Mouse (Mus musculus) erythroblast, embryonic 14.5 days (primary cell): Measurements from ENCODE around the gene Mndal. TPM values are rescaled to one million over a fixed set of nuclear protein-coding genes. Genes with fewer than 3 reads are reported as not detected.
"Not testable (repeated sequence)": the region's sequence is repeated elsewhere in the genome, so short reads cannot be mapped to it uniquely, and the experiment has no call there.

ENCODE experiments used
- H3K27me3 ChIP-seq: 2 replicates; pipeline ENCODE4 v1.6.1; 2012; ENCODE audit warnings: inconsistent platforms; ENCODE audit not compliant: control insufficient read depth
- H3K36me3 ChIP-seq: 2 replicates; pipeline ENCODE4 v1.6.1; 2012; ENCODE audit warnings: mild to moderate bottlenecking, inconsistent platforms; ENCODE audit not compliant: control insufficient read depth
- H3K4me1 ChIP-seq: 2 replicates; pipeline ENCODE4 v1.6.1; 2012; ENCODE audit warnings: inconsistent platforms; ENCODE audit not compliant: control insufficient read depth
- H3K4me3 ChIP-seq: replicated peaks from 2 replicates; pipeline ENCODE3; 2012; ENCODE audit warnings: moderate library complexity, mild to moderate bottlenecking, inconsistent platforms
- H3K9me3 ChIP-seq: 2 replicates; pipeline ENCODE4 v1.6.1; 2012; ENCODE audit warnings: low read length, inconsistent platforms, mixed read lengths; ENCODE audit not compliant: control insufficient read depth
- GATA1 ChIP-seq: IDR thresholded peaks from 2 replicates; pipeline ENCODE4 v1.6.1; 2012; ENCODE audit warnings: low read length, inconsistent platforms, mixed read lengths
- TAL1 ChIP-seq: IDR thresholded peaks from 3 replicates; pipeline ENCODE4 v1.6.1; 2012; ENCODE audit warnings: low read length, inconsistent platforms, mixed read lengths
- polyA plus RNA-seq: library from polyadenylated mRNA; stranded (reverse); fragments of >175 nt; gene quantifications from 2 replicates; pipeline ENCODE4 v1.2.3, GENCODE M21; 2012

The Mndal gene
- polyA plus RNA-seq, 1 experiment, result not detected

GRCm38 (mm10) chr1:173880004-173880666, 62.2 kb downstream of the Mndal start:
- not testable (repeated sequence) for H3K4me3 ChIP-seq, H3K9me3 ChIP-seq, H3K27me3 ChIP-seq, H3K36me3 ChIP-seq, H3K4me1 ChIP-seq

- not testable (repeated sequence) for H3K9me3 ChIP-seq, H3K4me1 ChIP-seq, H3K27me3 ChIP-seq, H3K4me3 ChIP-seq, H3K36me3 ChIP-seq
These were observed 62.9 kb downstream of the Mndal start for GRCm38 (mm10) chr1:173879225-173879987.

GRCm38 (mm10) chr1:173878264-173878663, 64.0 kb downstream of the Mndal start:
- H3K4me3 ChIP-seq, H3K4me1 ChIP-seq, H3K9me3 ChIP-seq, H3K36me3 ChIP-seq, H3K27me3 ChIP-seq: not testable (repeated sequence)

- H3K27me3 ChIP-seq, H3K9me3 ChIP-seq, H3K36me3 ChIP-seq, H3K4me1 ChIP-seq, H3K4me3 ChIP-seq: not testable (repeated sequence)
These were observed 65.2 kb downstream of the Mndal start for GRCm38 (mm10) chr1:173877125-173877524.

DNA sequence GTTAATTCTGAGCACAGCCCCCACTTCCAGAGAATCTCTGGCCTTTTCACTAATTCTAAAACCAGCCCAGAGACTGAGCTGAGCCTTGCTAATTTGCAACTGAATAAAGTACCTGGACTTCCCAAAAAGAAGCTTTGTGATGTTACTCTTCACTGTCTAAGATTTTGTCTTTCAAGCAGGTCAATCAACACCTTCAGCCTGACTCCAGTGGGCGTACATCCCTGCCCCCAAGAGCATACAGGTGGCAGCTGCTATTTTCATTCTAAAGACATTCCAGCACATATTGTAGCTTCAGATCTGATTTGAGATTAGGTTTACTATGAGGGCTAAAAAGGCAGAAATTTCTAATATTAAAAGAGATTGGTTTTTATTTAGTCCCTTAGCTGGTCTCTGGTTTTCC, 73.7 kb downstream of the Mndal start:
- not testable (repeated sequence) for H3K36me3 ChIP-seq, H3K27me3 ChIP-seq, H3K4me3 ChIP-seq, H3K4me1 ChIP-seq, H3K9me3 ChIP-seq

GRCm38 (mm10) chr1:173866504-173866903, 75.8 kb downstream of the Mndal start:
- TF ChIP-seq TAL1 (no peak), GATA1 (no peak)
- no peaks in the 10 kb centered on the region for H3K4me1 ChIP-seq
- H3K27me3 ChIP-seq, result no peaks in the 10 kb centered on the region
- H3K36me3 ChIP-seq, result no peaks in the 10 kb centered on the region
- H3K4me3 ChIP-seq, result no peak overlapping the region
- H3K9me3 ChIP-seq, result no peaks in the 10 kb centered on the region

- not testable (repeated sequence) for H3K27me3 ChIP-seq, H3K9me3 ChIP-seq, H3K36me3 ChIP-seq, H3K4me3 ChIP-seq, H3K4me1 ChIP-seq
These were observed 88.6 kb downstream of the Mndal start for GRCm38 (mm10) chr1:173853711-173854110.

GRCm38 (mm10) chr1:173852853-173853252, 89.4 kb downstream of the Mndal start:
- not testable (repeated sequence) for H3K27me3 ChIP-seq, H3K36me3 ChIP-seq, H3K9me3 ChIP-seq, H3K4me3 ChIP-seq, H3K4me1 ChIP-seq

DNA sequence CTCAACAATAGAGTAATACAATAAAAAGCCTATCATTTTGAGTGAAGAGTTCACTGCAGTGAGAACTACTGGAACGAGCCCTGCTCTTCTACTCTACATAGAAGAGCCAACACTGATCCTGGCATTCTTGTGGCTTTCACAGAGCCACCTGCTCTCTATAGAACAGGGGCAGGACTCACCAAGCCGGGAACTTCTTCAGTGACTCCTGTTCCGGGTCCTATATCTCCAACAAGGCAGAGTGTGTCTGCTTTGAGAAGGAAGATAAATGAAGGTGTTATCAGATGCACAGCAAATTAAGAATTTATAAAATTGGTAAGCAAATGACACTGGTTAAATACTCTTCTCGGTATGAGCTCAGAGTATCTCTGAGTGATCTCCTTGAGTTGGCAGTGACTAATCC, 96.1 kb downstream of the Mndal start:
- not testable (repeated sequence) for H3K4me1 ChIP-seq, H3K9me3 ChIP-seq, H3K27me3 ChIP-seq, H3K36me3 ChIP-seq, H3K4me3 ChIP-seq

GRCm38 (mm10) chr1:173844754-173845153, 97.5 kb downstream of the Mndal start:
- Histone ChIP-seq H3K36me3 (no peaks in the 10 kb centered on the region), H3K4me1 (no peaks in the 10 kb centered on the region), H3K27me3 (no peaks in the 10 kb centered on the region), H3K4me3 (no peak overlapping the region), H3K9me3 (peaks cover 2% of the 10 kb centered on the region; the same call in 1 of the 2 replicates)
- TF ChIP-seq GATA1, result no peak
- no peak for TF ChIP-seq TAL1

- H3K36me3 ChIP-seq, H3K9me3 ChIP-seq, H3K27me3 ChIP-seq, H3K4me1 ChIP-seq, H3K4me3 ChIP-seq: not testable (repeated sequence)
These were observed 120.8 kb downstream of the Mndal start for GRCm38 (mm10) chr1:173821481-173821803.

- H3K4me1 ChIP-seq, H3K36me3 ChIP-seq, H3K4me3 ChIP-seq, H3K27me3 ChIP-seq, H3K9me3 ChIP-seq: not testable (repeated sequence)
These were observed 121.4 kb downstream of the Mndal start for GRCm38 (mm10) chr1:173820794-173821480.

- H3K27me3 ChIP-seq, H3K36me3 ChIP-seq, H3K4me1 ChIP-seq, H3K9me3 ChIP-seq, H3K4me3 ChIP-seq: not testable (repeated sequence)
These were observed 133.0 kb downstream of the Mndal start for GRCm38 (mm10) chr1:173809294-173809693.

DNA sequence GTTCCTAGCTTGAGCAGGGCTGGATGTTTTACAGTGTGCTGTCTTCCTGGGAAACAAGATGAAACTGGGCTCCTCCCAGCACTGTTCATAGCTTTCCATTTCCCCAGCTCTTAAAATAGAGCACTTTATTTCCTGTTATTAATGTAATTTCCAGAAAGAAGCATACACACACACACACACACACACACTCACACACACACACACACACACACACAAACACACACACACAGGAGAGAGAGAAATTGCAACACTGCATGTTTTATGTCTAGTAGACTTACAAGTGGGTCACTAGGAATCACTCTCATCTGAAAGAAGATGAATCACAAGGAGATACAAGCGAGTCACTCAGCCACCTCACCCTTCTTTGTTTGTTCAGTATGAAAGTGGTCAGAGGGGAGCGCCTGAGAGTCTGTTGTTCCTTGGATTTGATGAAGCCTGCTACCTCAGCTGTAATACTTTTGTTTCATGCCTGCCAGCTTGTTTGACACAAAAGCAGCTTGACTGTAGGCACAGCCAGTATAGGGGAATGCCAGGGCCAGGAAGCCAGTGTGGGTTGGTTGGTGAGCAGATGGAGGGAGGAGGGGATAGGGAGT, 139.5 kb downstream of the Mndal start:
- H3K9me3 ChIP-seq, H3K36me3 ChIP-seq, H3K27me3 ChIP-seq, H3K4me3 ChIP-seq, H3K4me1 ChIP-seq: not testable (repeated sequence)
